Mouse (Mus musculus) lung, embryonic 16.5 days (tissue): ENCODE results near the gene Zfp65. TPM values are rescaled to one million over a fixed set of nuclear protein-coding genes. Genes with fewer than 3 reads are reported as not detected.

ENCODE experiments used
- polyA plus RNA-seq: library from polyadenylated mRNA; unstranded; fragments of >200 nt; fragmentation: Nextera tagmentation; extraction: Ambion mirVana; gene quantifications from 2 replicates; pipeline ENCODE4 v1.2.1, GENCODE M21; 2015

The Zfp65 gene
- polyA plus RNA-seq, 1 experiment from 2014 or later = 6.8 TPM

Other genes starting within 250 kb of the Zfp65 start
- 3.5 and 3.6 TPM in 2 replicates for gene Zfp874b, start 244.9 kb downstream of the Zfp65 start, polyA plus RNA-seq
- 13.3 and 14.9 TPM in 2 replicates for gene Zfp58, start 228.6 kb downstream of the Zfp65 start, polyA plus RNA-seq
- gene Gm26965, start 203.0 kb downstream of the Zfp65 start, polyA plus RNA-seq = not detected in 2 replicates
- gene Zfp87, start 203.0 kb downstream of the Zfp65 start, polyA plus RNA-seq = 20.9 and 21.9 TPM in 2 replicates
- 13.8 and 14.5 TPM in 2 replicates for gene Zfp748, start 175.3 kb downstream of the Zfp65 start, polyA plus RNA-seq
- 4.5 and 4.7 TPM in 2 replicates for gene Zfp729b, start 119.5 kb downstream of the Zfp65 start, polyA plus RNA-seq
- 0.69 TPM in 1 of 2 replicates, not detected in the other for gene Gm49345, start 91.4 kb downstream of the Zfp65 start, polyA plus RNA-seq
- 2.5 and 2.6 TPM in 2 replicates for gene Zfp729a, start 91.4 kb downstream of the Zfp65 start, polyA plus RNA-seq
- gene Zfp738, start 42.1 kb downstream of the Zfp65 start, polyA plus RNA-seq = 11.6 and 12.9 TPM in 2 replicates
- 6.7 and 7.2 TPM in 2 replicates for gene Zfp85, start 26.1 kb upstream of the Zfp65 start, polyA plus RNA-seq
- gene Zfp493, start 50.5 kb upstream of the Zfp65 start, polyA plus RNA-seq = 2.2 and 2.6 TPM in 2 replicates
- gene Zfp273, start 84.6 kb upstream of the Zfp65 start, polyA plus RNA-seq = 8.0 and 8.6 TPM in 2 replicates
- gene Gm10037, start 101.9 kb upstream of the Zfp65 start, polyA plus RNA-seq = 2.3 and 3.1 TPM in 2 replicates
- not detected in 2 replicates for gene BC048507, start 134.2 kb upstream of the Zfp65 start, polyA plus RNA-seq